ENCODE assay signal across 8 mouse cellular contexts in the genomic region with DNA sequence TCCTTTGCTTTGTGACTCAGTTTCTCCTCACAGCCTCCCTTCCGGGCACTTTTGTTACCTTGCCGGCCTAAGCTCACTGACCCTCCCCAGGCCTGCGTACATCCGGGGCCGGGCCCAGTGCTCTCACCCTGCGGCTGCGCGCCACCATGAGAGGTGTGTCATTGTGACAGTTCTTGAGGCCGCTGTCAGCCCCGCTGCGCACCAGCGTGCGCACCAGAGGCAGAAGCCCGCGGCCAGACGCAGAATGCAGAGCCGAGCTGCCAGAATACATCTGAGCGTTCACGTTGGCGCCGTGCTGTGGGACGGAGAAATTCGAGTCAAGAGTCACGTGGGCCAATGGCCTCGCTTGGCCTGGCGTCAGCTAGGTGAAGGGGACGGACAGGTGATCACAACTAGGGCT. TPM values are rescaled to one million over a fixed set of nuclear protein-coding genes. Genes with fewer than 3 reads are reported as not detected.
DNase-seq lines count a peak whose midpoint lies in the region; ATAC-seq and TF ChIP-seq lines count a peak whose summit lies in the region.

No protein-coding gene starts in this region.

- WGBS in forebrain, embryonic 14.5 days: 2% methylated on average over 27 of the region's 27 CpGs
- 6% methylated on average over 27 of the region's 27 CpGs for WGBS in kidney, embryonic 16.5 days
- 3% methylated on average over 27 of the region's 27 CpGs for WGBS in neural tube, embryonic 14.5 days

- peak overlapping the region; percentile 32; the same call in 1 of the 2 replicates for H3K9ac ChIP-seq in forebrain, embryonic 14.5 days (ENCODE audit: low read length)
- H3K9ac ChIP-seq in kidney, embryonic 16.5 days (replicated peaks; ENCODE audit: low read length): peak overlapping the region; percentile 17; the same call in 1 of the 2 replicates
- H3K9ac ChIP-seq in neural tube, embryonic 14.5 days (replicated peaks; ENCODE audit: low read depth, low read length): 0 out of 2 replicates have a peak overlapping the region, but pooled peaks have one; percentile 37

- peak overlapping the region; percentile 49 for H3K4me3 ChIP-seq in E14TG2a.4 (replicated peaks; ENCODE audit: low read length)
- H3K4me3 ChIP-seq in forebrain, embryonic 14.5 days (ENCODE audit: low read depth, low read length): no peak overlapping the region
- H3K4me3 ChIP-seq in kidney, embryonic 16.5 days (ENCODE audit: low read length): peak overlapping the region; percentile 34
- peak overlapping the region; percentile 10; the same call in 1 of the 2 replicates for H3K4me3 ChIP-seq in neural tube, embryonic 14.5 days (ENCODE audit: low read depth, low read length)

- peak; percentile 68 for DNase-seq in adrenal gland, adult 2 months
- DNase-seq in adrenal gland, adult 8-10 months: no peak
- DNase-seq in forebrain, embryonic 14.5 days (ENCODE audit: low spot score): no peak
- DNase-seq in layer of hippocampus, adult 8-10 months (ENCODE audit: low spot score in 2 of 2): no peak
- DNase-seq in urinary bladder, adult 2 months (ENCODE audit: low spot score): no peak

- peak overlapping the region; percentile 37 for H3K4me2 ChIP-seq in forebrain, embryonic 14.5 days (ENCODE audit: low read length)
- peak overlapping the region; percentile 47 for H3K4me2 ChIP-seq in kidney, embryonic 16.5 days (replicated peaks; ENCODE audit: low read depth, low read length)
- H3K4me2 ChIP-seq in neural tube, embryonic 14.5 days (ENCODE audit: low read depth, low read length): peak overlapping the region; percentile 38

- H3K27ac ChIP-seq in forebrain, embryonic 14.5 days (ENCODE audit: low read depth, low read length): no peak overlapping the region
- no peak overlapping the region for H3K27ac ChIP-seq in kidney, embryonic 16.5 days (ENCODE audit: low read length)
- 0 out of 2 replicates have a peak overlapping the region, but pooled peaks have one; percentile 22 for H3K27ac ChIP-seq in neural tube, embryonic 14.5 days (ENCODE audit: low read depth, low read length)

- H3K36me3 ChIP-seq in E14TG2a.4 (ENCODE audit: insufficient read depth, low read length): peaks cover 74% of the 10 kb centered on the region
- no peaks in the 10 kb centered on the region for H3K36me3 ChIP-seq in forebrain, embryonic 14.5 days (ENCODE audit: control insufficient read depth, insufficient read depth, low read length)
- H3K36me3 ChIP-seq in kidney, embryonic 16.5 days (ENCODE audit: insufficient read depth, low read length): no peaks in the 10 kb centered on the region
- no peaks in the 10 kb centered on the region for H3K36me3 ChIP-seq in neural tube, embryonic 14.5 days (ENCODE audit: control insufficient read depth, insufficient read depth, low read length)

- ATAC-seq in forebrain, embryonic 14.5 days: no peak
- ATAC-seq in kidney, embryonic 16.5 days (ENCODE audit: low FRiP score, low TSS enrichment): peak; percentile 54; the same call in 1 of the 2 replicates
- ATAC-seq in neural tube, embryonic 14.5 days (ENCODE audit: low read depth): peak; percentile 68; the same call in 1 of the 2 replicates

- peaks cover 27% of the 10 kb centered on the region for H3K9me3 ChIP-seq in E14TG2a.4 (ENCODE audit: low read length)
- H3K9me3 ChIP-seq in forebrain, embryonic 14.5 days (replicated peaks; ENCODE audit: control insufficient read depth, low read length): no peaks in the 10 kb centered on the region
- peaks cover 6% of the 10 kb centered on the region; the same call in 1 of the 2 replicates for H3K9me3 ChIP-seq in kidney, embryonic 16.5 days (ENCODE audit: low read length)
- H3K9me3 ChIP-seq in neural tube, embryonic 14.5 days (ENCODE audit: control insufficient read depth, low read length): no peaks in the 10 kb centered on the region

- peaks cover 64% of the 10 kb centered on the region for H3K4me1 ChIP-seq in E14TG2a.4 (replicated peaks; ENCODE audit: low read depth, low read length)
- 0 out of 2 replicates have a peak, but pooled peaks cover 2% of the 10 kb centered on the region for H3K4me1 ChIP-seq in forebrain, embryonic 14.5 days (ENCODE audit: control insufficient read depth, insufficient read depth, low read length)
- peaks cover 11% of the 10 kb centered on the region; the same call in 1 of the 2 replicates for H3K4me1 ChIP-seq in kidney, embryonic 16.5 days (ENCODE audit: insufficient read depth, low read length)
- no peaks in the 10 kb centered on the region for H3K4me1 ChIP-seq in neural tube, embryonic 14.5 days (ENCODE audit: control insufficient read depth, insufficient read depth, low read length)

- TF ChIP-seq CTCF in E14TG2a.4 (conservative IDR thresholded peaks at IDR 0.05; ENCODE audit: low read length): no peak

- no peaks in the 10 kb centered on the region for H3K27me3 ChIP-seq in E14TG2a.4 (ENCODE audit: insufficient read depth, low read length)
- H3K27me3 ChIP-seq in forebrain, embryonic 14.5 days (replicated peaks; ENCODE audit: control insufficient read depth, insufficient read depth, low read length): peaks cover 33% of the 10 kb centered on the region
- peaks cover 32% of the 10 kb centered on the region for H3K27me3 ChIP-seq in kidney, embryonic 16.5 days (ENCODE audit: insufficient read depth, low read length)
- H3K27me3 ChIP-seq in neural tube, embryonic 14.5 days (ENCODE audit: control insufficient read depth, insufficient read depth, low read length): peaks cover 38% of the 10 kb centered on the region

RNA-seq across cellular contexts. Expression of gene Cblc, which starts 12.8 kb away (rescaled TPM):
- not detected for total RNA-seq in adrenal gland, adult 2 months (2021)
- 0.60 TPM in 1 of 2 replicates, not detected in the other for polyA plus RNA-seq in adrenal gland, adult 2 months (2012; rRNA removed)
- total RNA-seq in adrenal gland, adult 8-10 months (2022): under 1 TPM in 1 of 4 experiments, not detected in 3; 0.43 TPM
- polyA plus RNA-seq in forebrain, embryonic 14.5 days (2014; fragmentation: Nextera tagmentation; extraction: Ambion mirVana): not detected in 2 replicates
- polyA plus RNA-seq in kidney, embryonic 16.5 days (2015; fragmentation: Nextera tagmentation; extraction: Ambion mirVana): 9.4 and 12.2 TPM in 2 replicates
- polyA plus RNA-seq in neural tube, embryonic 14.5 days (2014; fragmentation: Nextera tagmentation; extraction: Ambion mirVana): 0.54 TPM in 1 of 2 replicates, not detected in the other
- total RNA-seq in layer of hippocampus, adult 8-10 months (2022): not detected
- polyA plus RNA-seq in urinary bladder, adult 2 months (2012; rRNA removed): 25.6 and 37.5 TPM in 2 replicates

RNA-seq across cellular contexts. Expression of gene Bcl3, which starts 13.2 kb away (rescaled TPM):
- 10 to 100 TPM; 26.7 to 34.1 TPM for total RNA-seq in adrenal gland, adult 2 months (2021)
- 155 and 161 TPM in 2 replicates for polyA plus RNA-seq in adrenal gland, adult 2 months (2012; rRNA removed)
- total RNA-seq in adrenal gland, adult 8-10 months (2022): 10 to 100 TPM; 16.5 to 23.4 (median 21.9) TPM
- 0.75 TPM in 1 of 2 replicates, not detected in the other for polyA plus RNA-seq in forebrain, embryonic 14.5 days (2014; fragmentation: Nextera tagmentation; extraction: Ambion mirVana)
- 3.3 and 3.9 TPM in 2 replicates for polyA plus RNA-seq in kidney, embryonic 16.5 days (2015; fragmentation: Nextera tagmentation; extraction: Ambion mirVana)
- 0.24 and 1.2 TPM in 2 replicates for polyA plus RNA-seq in neural tube, embryonic 14.5 days (2014; fragmentation: Nextera tagmentation; extraction: Ambion mirVana)
- total RNA-seq in layer of hippocampus, adult 8-10 months (2022): 10 to 100 TPM in 1 of 4 experiments, 1 to 10 TPM in 1, under 1 TPM in 2; 0.75 to 11.9 (median 2.3) TPM
- polyA plus RNA-seq in urinary bladder, adult 2 months (2012; rRNA removed): 10.8 and 10.9 TPM in 2 replicates

RNA-seq across cellular contexts. Expression of gene Bcam, which starts 38.6 kb away (rescaled TPM):
- 10 to 100 TPM; 35.9 to 61.1 TPM for total RNA-seq in adrenal gland, adult 2 months (2021)
- 103 and 108 TPM in 2 replicates for polyA plus RNA-seq in adrenal gland, adult 2 months (2012; rRNA removed)
- total RNA-seq in adrenal gland, adult 8-10 months (2022): 10 to 100 TPM; 50.3 to 63.5 (median 55.3) TPM
- 5.8 and 7.6 TPM in 2 replicates for polyA plus RNA-seq in forebrain, embryonic 14.5 days (2014; fragmentation: Nextera tagmentation; extraction: Ambion mirVana)
- 280 and 309 TPM in 2 replicates for polyA plus RNA-seq in kidney, embryonic 16.5 days (2015; fragmentation: Nextera tagmentation; extraction: Ambion mirVana)
- polyA plus RNA-seq in neural tube, embryonic 14.5 days (2014; fragmentation: Nextera tagmentation; extraction: Ambion mirVana): 9.3 and 16.0 TPM in 2 replicates
- 10 to 100 TPM; 11.0 to 15.2 (median 13.2) TPM for total RNA-seq in layer of hippocampus, adult 8-10 months (2022)
- 171 and 177 TPM in 2 replicates for polyA plus RNA-seq in urinary bladder, adult 2 months (2012; rRNA removed)

RNA-seq across cellular contexts. Expression of gene Gm19345, which starts 42.4 kb away (rescaled TPM):
- under 1 TPM in 1 of 2 experiments, not detected in 1; 0.86 TPM for total RNA-seq in adrenal gland, adult 2 months (2021)
- polyA plus RNA-seq in adrenal gland, adult 2 months (2012; rRNA removed): 0.71 and 1.3 TPM in 2 replicates
- under 1 TPM in 2 of 4 experiments, not detected in 2; 0.28 to 0.35 TPM for total RNA-seq in adrenal gland, adult 8-10 months (2022)
- polyA plus RNA-seq in forebrain, embryonic 14.5 days (2014; fragmentation: Nextera tagmentation; extraction: Ambion mirVana): 5.6 and 7.1 TPM in 2 replicates
- polyA plus RNA-seq in kidney, embryonic 16.5 days (2015; fragmentation: Nextera tagmentation; extraction: Ambion mirVana): not detected in 2 replicates
- 9.5 and 11.6 TPM in 2 replicates for polyA plus RNA-seq in neural tube, embryonic 14.5 days (2014; fragmentation: Nextera tagmentation; extraction: Ambion mirVana)
- 1 to 10 TPM; 1.5 to 2.6 (median 2.2) TPM for total RNA-seq in layer of hippocampus, adult 8-10 months (2022)
- 0.08 and 0.15 TPM in 2 replicates for polyA plus RNA-seq in urinary bladder, adult 2 months (2012; rRNA removed)

RNA-seq across cellular contexts. Expression of gene Ceacam16, which starts 51.7 kb away (rescaled TPM):
- not detected for total RNA-seq in adrenal gland, adult 2 months (2021)
- polyA plus RNA-seq in adrenal gland, adult 2 months (2012; rRNA removed): 0.52 and 0.55 TPM in 2 replicates
- total RNA-seq in adrenal gland, adult 8-10 months (2022): under 1 TPM in 1 of 4 experiments, not detected in 3; 0.31 TPM
- not detected in 2 replicates for polyA plus RNA-seq in forebrain, embryonic 14.5 days (2014; fragmentation: Nextera tagmentation; extraction: Ambion mirVana)
- polyA plus RNA-seq in kidney, embryonic 16.5 days (2015; fragmentation: Nextera tagmentation; extraction: Ambion mirVana): 0.15 TPM in 1 of 2 replicates, not detected in the other
- polyA plus RNA-seq in neural tube, embryonic 14.5 days (2014; fragmentation: Nextera tagmentation; extraction: Ambion mirVana): 0.37 and 0.40 TPM in 2 replicates
- not detected for total RNA-seq in layer of hippocampus, adult 8-10 months (2022)
- 0.12 TPM in 1 of 2 replicates, not detected in the other for polyA plus RNA-seq in urinary bladder, adult 2 months (2012; rRNA removed)

Comparison
In these comparisons a context has a peak if more than half of its experiments do, and no peak if none do; other contexts are left out.
1. RNA of gene Bcl3, which starts 13.2 kb away (polyA plus RNA-seq): 155 to 161 TPM in adrenal gland, adult 2 months; 10.8 to 10.9 TPM in urinary bladder, adult 2 months, 3.3 to 3.9 TPM in kidney, embryonic 16.5 days, 0.75 TPM in forebrain, embryonic 14.5 days and 0.24 to 1.2 TPM in neural tube, embryonic 14.5 days; every median in the first group is over 10 times any median in the second.
2. Peak in every context shown above with its lines, with median percentiles within 50 percentile points of each other: H3K4me2 ChIP-seq and H3K9ac ChIP-seq.